Mouse (Mus musculus): ENCODE results near the gene Fcgr4. TPM values are rescaled to one million over a fixed set of nuclear protein-coding genes. Genes with fewer than 3 reads are reported as not detected.
"Not testable (repeated sequence)": the region's sequence is repeated elsewhere in the genome, so short reads cannot be mapped to it uniquely, and the experiment has no call there.

Fcgr4 gene
- total and polyA plus RNA-seq, 3 experiments, result not detected

- peak; percentile 63 for TF ChIP-seq MYB (IDR thresholded peaks at IDR 0.05; ENCODE audit: low read depth, low read length)
Observed at GRCm38 (mm10) chr1:170975751-170976161, 43.0 kb upstream of the Fcgr4 start (continued).

- Histone ChIP-seq H3K9ac (ENCODE audit: control insufficient read depth, low read depth, low read length, poor library complexity, severe bottlenecking) (peak within 1 kb of the TSS; percentile 69), H3K9me3 (replicated peaks; ENCODE audit: insufficient read depth, low read length) (no peaks in the 10 kb centered on the region), H3K4me3 (ENCODE audit: control insufficient read depth in 1 of 2, insufficient read depth in 1 of 2, low read depth in 2 of 2, low read length in 2 of 2) (peak within 1 kb of the TSS; percentile 46 to 78), H3K27ac (ENCODE audit: control insufficient read depth, low read depth, low read length) (peak within 1 kb of the TSS; percentile 66), H3K4me1 (ENCODE audit: control insufficient read depth in 1 of 2, insufficient read depth in 2 of 2, low read length in 2 of 2) (peaks cover 7 to 25% of the 10 kb centered on the region in 2 experiments), H3K79me2 (ENCODE audit: control insufficient read depth, insufficient read depth, low read length, poor library complexity) (no peaks in the 10 kb centered on the region), H3K36me3 (ENCODE audit: control insufficient read depth in 1 of 2, insufficient read depth in 2 of 2, low read length in 2 of 2) (peaks cover 0 to 20% of the 10 kb centered on the region in 2 experiments; a peak in 2 of 4 replicates), H3K27me3 (ENCODE audit: control insufficient read depth in 1 of 2, insufficient read depth in 2 of 2, low read length in 2 of 2) (no peaks in the 10 kb centered on the region)
- no peak for DNase-seq (ENCODE audit: low read depth, low spot score)
- TF ChIP-seq HCFC1 (IDR thresholded peaks at IDR 0.05; ENCODE audit: low read depth, low read length) (no peak), SIN3A (IDR thresholded peaks at IDR 0.05; ENCODE audit: low read length) (no peak)
Observed at GRCm38 (mm10) chr1:170976447-170976846, 42.3 kb upstream of the Fcgr4 start, which contains the start of gene Fcgr2b. TSS of gene Fcgr2b (minus strand) at chr1:170976547.

GRCm38 (mm10) chr1:170978601-170979000, 40.1 kb upstream of the Fcgr4 start:
- Histone ChIP-seq H3K9ac (ENCODE audit: control insufficient read depth, low read depth, low read length, poor library complexity, severe bottlenecking) (no peak overlapping the region), H3K36me3 (ENCODE audit: control insufficient read depth in 1 of 2, insufficient read depth in 2 of 2, low read length in 2 of 2) (peaks cover 0 to 6% of the 10 kb centered on the region in 2 experiments; a peak in 2 of 4 replicates), H3K4me3 (ENCODE audit: control insufficient read depth in 1 of 2, insufficient read depth in 1 of 2, low read depth in 2 of 2, low read length in 2 of 2) (no peak overlapping the region), H3K9me3 (replicated peaks; ENCODE audit: insufficient read depth, low read length) (no peaks in the 10 kb centered on the region), H3K27me3 (ENCODE audit: control insufficient read depth in 1 of 2, insufficient read depth in 2 of 2, low read length in 2 of 2) (no peaks in the 10 kb centered on the region), H3K79me2 (ENCODE audit: control insufficient read depth, insufficient read depth, low read length, poor library complexity) (no peaks in the 10 kb centered on the region), H3K27ac (ENCODE audit: control insufficient read depth, low read depth, low read length) (no peak overlapping the region), H3K4me1 (ENCODE audit: control insufficient read depth in 1 of 2, insufficient read depth in 2 of 2, low read length in 2 of 2) (peaks cover 6 to 13% of the 10 kb centered on the region in 2 experiments)
- DNase-seq (ENCODE audit: low read depth, low spot score), result no peak
- TF ChIP-seq USF2 (IDR thresholded peaks at IDR 0.05; ENCODE audit: borderline replicate concordance in 1 of 2, insufficient read depth in 1 of 2, low read depth in 1 of 2, low read length in 2 of 2) (no peak), ZMIZ1 (IDR thresholded peaks at IDR 0.05; ENCODE audit: low read depth, low read length) (no peak), CTCF (IDR thresholded peaks at IDR 0.05 in 2 of 3, conservative IDR thresholded peaks at IDR 0.05 in 1 of 3; ENCODE audit: control insufficient read depth in 1 of 3, insufficient read depth in 1 of 3, low read depth in 2 of 3, low read length in 3 of 3, poor library complexity in 1 of 3, severe bottlenecking in 1 of 3) (no peak), MAFK (IDR thresholded peaks at IDR 0.05; ENCODE audit: borderline replicate concordance, low read depth, low read length) (no peak), JUND (IDR thresholded peaks at IDR 0.05; ENCODE audit: low read depth, low read length) (no peak), ETS1 (IDR thresholded peaks at IDR 0.05; ENCODE audit: low read depth, low read length) (no peak), MEF2A (IDR thresholded peaks at IDR 0.05; ENCODE audit: extremely low read depth, insufficient replicate concordance, low read depth, low read length, poor library complexity, severe bottlenecking) (no peak), GABPA (IDR thresholded peaks at IDR 0.05; ENCODE audit: low read depth, low read length) (no peak), CHD2 (IDR thresholded peaks at IDR 0.05; ENCODE audit: low read length) (no peak), TCF12 (IDR thresholded peaks at IDR 0.05; ENCODE audit: low read depth, low read length) (no peak), SMC3 (IDR thresholded peaks at IDR 0.05; ENCODE audit: low read depth, low read length) (no peak), NELFE (IDR thresholded peaks at IDR 0.05; ENCODE audit: low read depth, low read length) (no peak), KAT2A (conservative IDR thresholded peaks at IDR 0.05; ENCODE audit: low read depth, low read length) (no peak), MAX (IDR thresholded peaks at IDR 0.05; ENCODE audit: low read length) (no peak), ZKSCAN1 (IDR thresholded peaks at IDR 0.05; ENCODE audit: low read depth, low read length) (no peak)

- H3K9ac ChIP-seq (ENCODE audit: control insufficient read depth, low read depth, low read length, poor library complexity, severe bottlenecking); H3K79me2 ChIP-seq (ENCODE audit: control insufficient read depth, insufficient read depth, low read length, poor library complexity); H3K9me3 ChIP-seq (replicated peaks; ENCODE audit: insufficient read depth, low read length); H3K27me3 ChIP-seq (ENCODE audit: control insufficient read depth in 1 of 2, insufficient read depth in 2 of 2, low read length in 2 of 2); H3K4me1 ChIP-seq (ENCODE audit: control insufficient read depth in 1 of 2, insufficient read depth in 2 of 2, low read length in 2 of 2); H3K27ac ChIP-seq (ENCODE audit: control insufficient read depth, low read depth, low read length); H3K36me3 ChIP-seq (ENCODE audit: control insufficient read depth in 1 of 2, insufficient read depth in 2 of 2, low read length in 2 of 2); H3K4me3 ChIP-seq (ENCODE audit: control insufficient read depth in 1 of 2, insufficient read depth in 1 of 2, low read depth in 2 of 2, low read length in 2 of 2); DNase-seq (ENCODE audit: low read depth, low spot score): not testable (repeated sequence)
Observed at GRCm38 (mm10) chr1:170981679-170982078, 37.0 kb upstream of the Fcgr4 start.

All from MEL (cell line).